Mouse (Mus musculus) layer of hippocampus, postnatal 25 days (tissue): ENCODE results near the gene Chpf. TPM values are rescaled to one million over a fixed set of nuclear protein-coding genes. Genes with fewer than 3 reads are reported as not detected.

Source experiments
- DNase-seq, 2 experiments: peaks; one replicate each; pipeline ENCODE4 v3.0.0; 2022; ENCODE audit warnings: mixed read lengths in 2 of 2, low spot score in 1 of 2; ENCODE audit errors: extremely low spot score in 1 of 2
- total RNA-seq, 2 experiments: library from RNA; stranded (reverse); gene quantifications; 2 replicates each; pipeline ENCODE4 v1.2.3; 2021

Chpf gene
- total RNA-seq: 10 to 100 TPM; 77.2 to 82.8 TPM

- peak; percentile 94 to 98 for DNase-seq
Observed at GRCm38 (mm10) chr1:75478916-75479634, at the start of gene Chpf, which contains the start of gene Tmem198. TSS of gene Chpf (minus strand) at chr1:75479307. TSS of gene Tmem198 (plus strand) at chr1:75479532.

GRCm38 (mm10) chr1:75524679-75525078, 45.6 kb upstream of the Chpf start:
- DNase-seq: no peak

GRCm38 (mm10) chr1:75521321-75522031, 42.4 kb upstream of the Chpf start, which contains the start of gene Stk11ip:
TSS of gene Stk11ip (plus strand) at chr1:75521529.
- peak; percentile 84 to 89 for DNase-seq

GRCm38 (mm10) chr1:75519576-75519975, 40.5 kb upstream of the Chpf start:
- no peak for DNase-seq

GRCm38 (mm10) chr1:75518427-75518826, 39.3 kb upstream of the Chpf start:
- no peak for DNase-seq

GRCm38 (mm10) chr1:75517984-75518383, 38.9 kb upstream of the Chpf start:
- DNase-seq: no peak

- no peak for DNase-seq
Observed at GRCm38 (mm10) chr1:75516703-75517380, 37.7 kb upstream of the Chpf start.

- no peak for DNase-seq
Observed at GRCm38 (mm10) chr1:75512550-75512949, 33.4 kb upstream of the Chpf start.

- DNase-seq: no peak
Observed at GRCm38 (mm10) chr1:75511437-75512210, 32.5 kb upstream of the Chpf start.

- no peak for DNase-seq
Observed at GRCm38 (mm10) chr1:75510154-75510553, 31.0 kb upstream of the Chpf start.

GRCm38 (mm10) chr1:75509586-75509985, 30.5 kb upstream of the Chpf start:
- no peak for DNase-seq

- DNase-seq: no peak
Observed at GRCm38 (mm10) chr1:75507006-75507405, 27.9 kb upstream of the Chpf start, which contains the start of gene Inha. TSS of gene Inha (plus strand) at chr1:75507077.

- DNase-seq: no peak
Observed at GRCm38 (mm10) chr1:75505956-75506831, 27.1 kb upstream of the Chpf start, which contains the start of gene Obsl1. TSS of gene Obsl1 (minus strand) at chr1:75506452.

- DNase-seq: peak; percentile 61 to 71
Observed at GRCm38 (mm10) chr1:75505159-75505955, 26.2 kb upstream of the Chpf start.

GRCm38 (mm10) chr1:75504256-75505045, 25.3 kb upstream of the Chpf start:
- no peak for DNase-seq

GRCm38 (mm10) chr1:75503651-75503980, 24.5 kb upstream of the Chpf start:
- DNase-seq: no peak

- no peak for DNase-seq
Observed at GRCm38 (mm10) chr1:75502945-75503650, 24.0 kb upstream of the Chpf start.
